Mouse (Mus musculus) MEL (cell line): Measurements from ENCODE around the gene Amer2.

Experiments used
- CTCF ChIP-seq, 3 experiments: IDR thresholded peaks in 2 of 3; conservative IDR thresholded peaks in 1 of 3; 2 replicates each; pipeline ENCODE4 v1.5.1; 2011 to 2012; ENCODE audit warnings: low read length in 3 of 3, low read depth in 2 of 3, mild to moderate bottlenecking in 2 of 3, improper control_type of control experiment in 1 of 3, inconsistent platforms in 1 of 3, mixed read lengths in 1 of 3, moderate library complexity in 1 of 3; ENCODE audit not compliant: control insufficient read depth in 1 of 3, insufficient read depth in 1 of 3, poor library complexity in 1 of 3, severe bottlenecking in 1 of 3
- EP300 ChIP-seq, 2 experiments: IDR thresholded peaks; 2 replicates each; pipeline ENCODE4 v1.6.1; 2011; ENCODE audit warnings: improper control_type of control experiment in 2 of 2, low read length in 2 of 2, low read depth in 1 of 2, mild to moderate bottlenecking in 1 of 2
- JUND ChIP-seq: IDR thresholded peaks from 2 replicates; pipeline ENCODE4 v1.6.1; 2011; ENCODE audit warnings: low read depth, mild to moderate bottlenecking, improper control_type of control experiment, low read length
- MAX ChIP-seq: IDR thresholded peaks from 2 replicates; pipeline ENCODE4 v1.6.1; 2011; ENCODE audit warnings: low read length, improper control_type of control experiment
- MXI1 ChIP-seq: IDR thresholded peaks from 2 replicates; pipeline ENCODE4 v1.6.1; 2011; ENCODE audit warnings: mild to moderate bottlenecking, low read depth, low read length, improper control_type of control experiment
- POLR2A ChIP-seq, 2 experiments: IDR thresholded peaks; 2 replicates each; pipeline ENCODE4 v1.6.1; 2011 to 2012; ENCODE audit warnings: low read length in 2 of 2, mild to moderate bottlenecking in 2 of 2, control low read depth in 1 of 2, improper control_type of control experiment in 1 of 2, low read depth in 1 of 2, moderate library complexity in 1 of 2; ENCODE audit not compliant: control insufficient read depth in 1 of 2, insufficient read depth in 1 of 2, poor library complexity in 1 of 2
- POLR2AphosphoS5 ChIP-seq: IDR thresholded peaks from 2 replicates; pipeline ENCODE4 v1.6.1; 2012; ENCODE audit warnings: low read depth, borderline replicate concordance, mild to moderate bottlenecking, inconsistent platforms, low read length, moderate library complexity, mixed read lengths
- SIN3A ChIP-seq: IDR thresholded peaks from 2 replicates; pipeline ENCODE4 v1.6.1; 2012; ENCODE audit warnings: low read length, improper control_type of control experiment, inconsistent platforms
- TCF12 ChIP-seq: IDR thresholded peaks from 2 replicates; pipeline ENCODE4 v1.6.1; 2014; ENCODE audit warnings: low read depth, mild to moderate bottlenecking, inconsistent platforms, low read length, improper control_type of control experiment, moderate library complexity

DNA sequence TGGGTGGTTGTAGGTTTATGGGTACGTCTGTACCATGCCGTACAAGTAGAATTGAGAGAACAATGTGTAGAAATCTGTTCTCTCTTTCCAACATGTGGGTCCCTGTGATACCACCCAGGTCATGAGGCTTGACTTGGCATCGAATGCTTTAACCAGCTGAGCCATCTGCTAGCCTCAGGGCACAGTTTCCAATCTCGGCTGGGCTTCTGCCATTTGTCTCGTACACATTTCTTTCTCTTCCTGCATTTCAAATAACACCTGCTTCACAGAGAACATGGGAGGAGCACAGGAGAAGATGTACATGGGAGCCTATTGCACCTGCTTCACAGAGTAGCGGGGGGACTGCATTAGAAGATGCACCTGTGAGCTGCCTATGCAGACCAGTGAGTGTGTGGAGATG is 38.2 kb downstream of the Amer2 start:
- TF ChIP-seq SIN3A (no peak), CTCF (IDR thresholded peaks at IDR 0.05 in 2 of 3, conservative IDR thresholded peaks at IDR 0.05 in 1 of 3; ENCODE audit: control insufficient read depth in 1 of 3, insufficient read depth in 1 of 3, low read depth in 2 of 3, low read length in 3 of 3, poor library complexity in 1 of 3, severe bottlenecking in 1 of 3) (no peak), MXI1 (no peak), POLR2AphosphoS5 (no peak), JUND (no peak), MAX (no peak), TCF12 (no peak), POLR2A (IDR thresholded peaks at IDR 0.05; ENCODE audit: control insufficient read depth in 1 of 2, insufficient read depth in 1 of 2, low read depth in 1 of 2, low read length in 2 of 2, poor library complexity in 1 of 2) (no peak), EP300 (IDR thresholded peaks at IDR 0.05; ENCODE audit: low read depth in 1 of 2, low read length in 2 of 2) (no peak)
